Mouse (Mus musculus) bone marrow, adult 2 months (tissue): Measurements from ENCODE around the gene Pbld2.

Source experiments
- CTCF ChIP-seq: fragments of 200-500 bp; IDR thresholded peaks from 2 replicates; pipeline ENCODE4 v1.5.1; 2011; ENCODE audit warnings: low read length, control low read depth; ENCODE audit not compliant: control insufficient read depth, insufficient read depth
- POLR2A ChIP-seq: fragments of 200-500 bp; IDR thresholded peaks from 2 replicates; pipeline ENCODE4 v1.6.1; 2011; ENCODE audit warnings: low read depth, mild to moderate bottlenecking, control low read depth, low read length, borderline replicate concordance; ENCODE audit not compliant: control insufficient read depth

GRCm38 (mm10) chr10:62980039-62980954, 43.8 kb upstream of the Pbld2 start, which contains the start of gene Rufy2:
- TF ChIP-seq POLR2A: 0 out of 2 replicates have a peak, but pooled peaks have one; percentile 6
- peak; percentile 71 for TF ChIP-seq CTCF
